Mouse (Mus musculus): ENCODE results near the gene Ppp1r14a. TPM values are rescaled to one million over a fixed set of nuclear protein-coding genes. Genes with fewer than 3 reads are reported as not detected.

Gene Ppp1r14a
- polyA plus RNA-seq, 1 experiment: 57.4 TPM

GRCm38 (mm10) chr7:29263831-29264230 is 25.3 kb upstream of the Ppp1r14a start:
- peaks cover 37% of the 10 kb centered on the region for H3K36me3 ChIP-seq (ENCODE audit: control insufficient read depth, insufficient read depth, low read length)
- 23% methylated on average over 3 of the region's 3 CpGs for WGBS
- peaks cover 37% of the 10 kb centered on the region for H3K4me1 ChIP-seq (ENCODE audit: control insufficient read depth, insufficient read depth, insufficient read length, low read length)
- no peak overlapping the region for H3K4me3 ChIP-seq (ENCODE audit: low read depth, low read length)
- TF ChIP-seq POLR2A (IDR thresholded peaks at IDR 0.05; ENCODE audit: low read depth, low read length) (no peak), CTCF (IDR thresholded peaks at IDR 0.05; ENCODE audit: extremely low read depth, insufficient read length, insufficient replicate concordance, low read depth, low read length) (no peak)
- peak overlapping the region; percentile 72 for H3K27ac ChIP-seq (ENCODE audit: insufficient read depth, low read depth, low read length)
- no peaks in the 10 kb centered on the region for H3K27me3 ChIP-seq (ENCODE audit: control insufficient read depth, insufficient read depth, low read length)

GRCm38 (mm10) chr7:29265636-29266035 is 23.5 kb upstream of the Ppp1r14a start:
- Histone ChIP-seq H3K4me1 (ENCODE audit: control insufficient read depth, insufficient read depth, insufficient read length, low read length) (peaks cover 43% of the 10 kb centered on the region), H3K27ac (ENCODE audit: insufficient read depth, low read depth, low read length) (peak overlapping the region; percentile 10), H3K36me3 (ENCODE audit: control insufficient read depth, insufficient read depth, low read length) (peaks cover 23% of the 10 kb centered on the region), H3K4me3 (ENCODE audit: low read depth, low read length) (no peak overlapping the region), H3K27me3 (ENCODE audit: control insufficient read depth, insufficient read depth, low read length) (no peaks in the 10 kb centered on the region)
- TF ChIP-seq CTCF (IDR thresholded peaks at IDR 0.05; ENCODE audit: extremely low read depth, insufficient read length, insufficient replicate concordance, low read depth, low read length) (no peak), POLR2A (IDR thresholded peaks at IDR 0.05; ENCODE audit: low read depth, low read length) (no peak)
- WGBS: 62% methylated on average over 7 of the region's 7 CpGs

GRCm38 (mm10) chr7:29266931-29267330 is 22.2 kb upstream of the Ppp1r14a start:
- Histone ChIP-seq H3K4me1 (ENCODE audit: control insufficient read depth, insufficient read depth, insufficient read length, low read length) (peaks cover 51% of the 10 kb centered on the region), H3K4me3 (ENCODE audit: low read depth, low read length) (no peak overlapping the region), H3K36me3 (ENCODE audit: control insufficient read depth, insufficient read depth, low read length) (peaks cover 23% of the 10 kb centered on the region), H3K27me3 (ENCODE audit: control insufficient read depth, insufficient read depth, low read length) (no peaks in the 10 kb centered on the region), H3K27ac (ENCODE audit: insufficient read depth, low read depth, low read length) (peak overlapping the region; percentile 4; the same call in 1 of the 2 replicates)
- 36% methylated on average over 4 of the region's 4 CpGs for WGBS
- TF ChIP-seq POLR2A (IDR thresholded peaks at IDR 0.05; ENCODE audit: low read depth, low read length) (no peak), CTCF (IDR thresholded peaks at IDR 0.05; ENCODE audit: extremely low read depth, insufficient read length, insufficient replicate concordance, low read depth, low read length) (no peak)

- WGBS: 42% methylated on average over 4 of the region's 4 CpGs
- H3K4me1 ChIP-seq (ENCODE audit: control insufficient read depth, insufficient read depth, insufficient read length, low read length): peaks cover 43% of the 10 kb centered on the region
- TF ChIP-seq POLR2A (IDR thresholded peaks at IDR 0.05; ENCODE audit: low read depth, low read length): no peak
- TF ChIP-seq CTCF (IDR thresholded peaks at IDR 0.05; ENCODE audit: extremely low read depth, insufficient read length, insufficient replicate concordance, low read depth, low read length): no peak
- H3K36me3 ChIP-seq (ENCODE audit: control insufficient read depth, insufficient read depth, low read length): peaks cover 20% of the 10 kb centered on the region
- H3K27me3 ChIP-seq (ENCODE audit: control insufficient read depth, insufficient read depth, low read length): no peaks in the 10 kb centered on the region
- H3K4me3 ChIP-seq (ENCODE audit: low read depth, low read length): no peak overlapping the region
- no peak overlapping the region for H3K27ac ChIP-seq (ENCODE audit: insufficient read depth, low read depth, low read length)
Measured at GRCm38 (mm10) chr7:29270445-29270844, 18.7 kb upstream of the Ppp1r14a start.

- peaks cover 23% of the 10 kb centered on the region for H3K36me3 ChIP-seq (ENCODE audit: control insufficient read depth, insufficient read depth, low read length)
- peaks cover 39% of the 10 kb centered on the region for H3K4me1 ChIP-seq (ENCODE audit: control insufficient read depth, insufficient read depth, insufficient read length, low read length)
- H3K4me3 ChIP-seq (ENCODE audit: low read depth, low read length): no peak overlapping the region
- no peaks in the 10 kb centered on the region for H3K27me3 ChIP-seq (ENCODE audit: control insufficient read depth, insufficient read depth, low read length)
- 36% methylated on average over 8 of the region's 8 CpGs for WGBS
- TF ChIP-seq POLR2A (IDR thresholded peaks at IDR 0.05; ENCODE audit: low read depth, low read length) (no peak), CTCF (IDR thresholded peaks at IDR 0.05; ENCODE audit: extremely low read depth, insufficient read length, insufficient replicate concordance, low read depth, low read length) (no peak)
- peak overlapping the region; percentile 27 for H3K27ac ChIP-seq (ENCODE audit: insufficient read depth, low read depth, low read length)
Measured at GRCm38 (mm10) chr7:29271687-29272465, 17.2 kb upstream of the Ppp1r14a start.

- TF ChIP-seq CTCF (IDR thresholded peaks at IDR 0.05; ENCODE audit: extremely low read depth, insufficient read length, insufficient replicate concordance, low read depth, low read length): no peak
- TF ChIP-seq POLR2A (IDR thresholded peaks at IDR 0.05; ENCODE audit: low read depth, low read length): no peak
- H3K27ac ChIP-seq (ENCODE audit: insufficient read depth, low read depth, low read length): peak overlapping the region; percentile 53
- peaks cover 32% of the 10 kb centered on the region for H3K36me3 ChIP-seq (ENCODE audit: control insufficient read depth, insufficient read depth, low read length)
Measured at GRCm38 (mm10) chr7:29276715-29277114, 12.4 kb upstream of the Ppp1r14a start.

GRCm38 (mm10) chr7:29277510-29277909 is 11.6 kb upstream of the Ppp1r14a start:
- no peak for TF ChIP-seq CTCF (IDR thresholded peaks at IDR 0.05; ENCODE audit: extremely low read depth, insufficient read length, insufficient replicate concordance, low read depth, low read length)
- no peak for TF ChIP-seq POLR2A (IDR thresholded peaks at IDR 0.05; ENCODE audit: low read depth, low read length)
- Histone ChIP-seq H3K27ac (ENCODE audit: insufficient read depth, low read depth, low read length) (peak overlapping the region; percentile 3; the same call in 1 of the 2 replicates), H3K4me1 (ENCODE audit: control insufficient read depth, insufficient read depth, insufficient read length, low read length) (peaks cover 27% of the 10 kb centered on the region; the same call in 1 of the 2 replicates), H3K36me3 (ENCODE audit: control insufficient read depth, insufficient read depth, low read length) (peaks cover 32% of the 10 kb centered on the region), H3K4me3 (ENCODE audit: low read depth, low read length) (peak overlapping the region; percentile 12; the same call in 1 of the 2 replicates), H3K27me3 (ENCODE audit: control insufficient read depth, insufficient read depth, low read length) (no peaks in the 10 kb centered on the region)
- WGBS: 39% methylated on average over 4 of the region's 4 CpGs

More at GRCm38 (mm10) chr7:29276715-29277114, 12.4 kb upstream of the Ppp1r14a start:
- Histone ChIP-seq H3K4me1 (ENCODE audit: control insufficient read depth, insufficient read depth, insufficient read length, low read length) (peaks cover 24% of the 10 kb centered on the region; the same call in 1 of the 2 replicates), H3K27me3 (ENCODE audit: control insufficient read depth, insufficient read depth, low read length) (no peaks in the 10 kb centered on the region), H3K4me3 (ENCODE audit: low read depth, low read length) (no peak overlapping the region)
- WGBS: 27% methylated on average over 5 of the region's 5 CpGs

Measured in small intestine, adult 2 months (tissue).